Mouse (Mus musculus) cerebellum, adult 9-10 months (tissue): Measurements from ENCODE around the gene H2-DMa.
"Not testable (repeated sequence)": the region's sequence is repeated elsewhere in the genome, so short reads cannot be mapped to it uniquely, and the experiment has no call there.

Source experiments
- DNase-seq: peaks from one replicate; pipeline ENCODE4 v3.0.0; 2022

H2-DMa gene

DNA sequence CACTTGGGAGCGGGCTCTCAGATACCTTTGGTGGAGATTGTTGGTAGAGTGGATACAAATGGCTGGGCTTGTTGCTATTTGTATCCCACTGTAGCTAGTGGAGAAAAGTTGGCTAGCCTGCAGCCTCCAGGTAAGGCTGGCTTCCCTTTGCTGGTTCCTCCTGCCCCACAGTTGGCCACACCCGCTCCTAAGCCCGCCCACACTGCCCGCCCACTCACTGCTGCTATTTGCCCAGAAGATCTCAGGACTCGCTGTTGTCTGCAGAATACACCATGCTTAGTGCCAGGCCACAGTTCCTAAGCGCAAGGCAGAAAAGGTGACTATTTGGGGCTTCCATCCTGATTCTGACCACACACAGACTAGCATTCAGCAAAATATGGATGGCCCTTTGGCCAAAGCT, 8.1 kb downstream of the H2-DMa start:
- DNase-seq: peak; percentile 70

GRCm38 (mm10) chr17:34128264-34128937, 9.1 kb downstream of the H2-DMa start:
- DNase-seq: peak; percentile 26

DNA sequence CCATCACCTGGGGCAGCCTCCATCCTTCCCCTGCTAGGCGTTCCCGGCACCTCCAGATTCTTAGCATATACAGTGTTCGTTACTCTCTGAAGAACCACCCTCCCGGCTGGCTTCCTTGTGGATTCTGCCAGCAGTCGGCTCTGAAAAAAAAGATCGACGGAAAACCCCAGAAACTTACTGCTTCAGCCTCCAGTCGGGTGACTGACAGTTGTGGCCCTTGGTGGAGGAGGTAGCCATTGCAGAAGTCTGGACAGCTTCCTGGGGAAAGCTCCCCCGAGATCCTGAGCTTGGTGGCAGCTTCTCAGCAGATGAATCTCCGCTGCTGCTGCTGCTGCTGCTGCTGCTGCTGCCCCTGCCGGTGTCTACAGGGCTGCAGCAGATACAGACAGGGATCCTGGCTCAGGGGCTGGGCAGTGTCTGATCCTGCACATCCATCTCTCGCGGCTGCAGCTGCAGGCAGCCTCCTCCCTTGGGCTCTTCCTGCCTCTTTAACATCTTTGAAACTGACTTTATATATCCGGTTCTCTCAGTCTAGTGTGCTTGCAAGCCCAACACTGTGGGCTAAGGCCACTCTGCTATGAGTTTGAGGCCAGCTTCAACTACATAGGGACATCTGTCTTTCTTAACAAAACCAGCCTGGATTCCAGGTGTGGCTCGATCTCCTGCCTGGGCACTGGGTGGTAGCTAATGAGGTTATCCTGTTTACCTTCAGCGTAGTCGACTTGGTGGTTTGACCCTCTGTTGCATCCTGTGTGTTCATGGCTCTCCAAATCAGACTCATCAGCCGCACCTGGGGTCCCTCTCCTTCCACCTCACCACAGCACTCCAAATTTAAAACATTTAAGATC, 9.8 kb downstream of the H2-DMa start:
- no peak for DNase-seq

GRCm38 (mm10) chr17:34130073-34130947, 11.0 kb downstream of the H2-DMa start:
- no peak for DNase-seq

DNA sequence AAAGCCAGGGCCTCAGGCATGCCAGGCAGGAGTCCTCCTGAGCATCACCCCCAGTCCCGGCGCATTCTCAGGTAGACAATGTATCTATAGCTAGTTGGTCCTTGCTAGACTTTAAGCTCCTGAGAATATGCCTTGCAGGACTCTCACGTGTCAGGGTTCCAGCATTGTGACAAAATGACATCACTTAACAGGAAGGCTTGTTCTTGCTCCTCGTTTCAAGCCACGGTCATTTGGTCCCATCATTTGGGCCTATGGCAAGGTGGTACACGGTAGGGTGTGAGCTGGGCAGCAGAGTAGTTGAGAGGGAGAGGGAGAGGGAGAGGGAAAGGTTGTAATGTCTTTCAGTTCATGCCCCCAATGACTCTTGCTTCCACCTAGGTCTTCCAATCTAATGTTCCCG, 12.6 kb downstream of the H2-DMa start:
- DNase-seq: no peak

DNA sequence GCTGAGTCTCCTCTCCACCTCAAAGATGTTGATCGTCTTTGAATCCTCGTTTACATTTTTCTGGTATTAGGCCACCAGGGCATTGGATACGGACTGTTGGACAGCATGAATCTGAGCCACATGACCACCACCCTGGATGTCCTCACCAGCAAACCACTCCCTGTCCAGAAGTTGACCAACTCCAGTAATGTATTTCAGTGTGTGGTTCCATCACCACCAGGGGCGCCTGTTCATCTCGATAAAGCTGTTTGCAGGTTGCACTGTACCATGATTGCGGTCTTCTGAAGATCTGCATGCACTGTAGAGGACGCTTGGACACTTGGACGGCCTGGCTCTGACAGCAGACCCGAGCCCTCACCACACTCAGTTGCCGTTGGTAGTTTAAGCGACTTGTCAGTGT, 13.9 kb downstream of the H2-DMa start:
- DNase-seq: peak; percentile 26

DNA sequence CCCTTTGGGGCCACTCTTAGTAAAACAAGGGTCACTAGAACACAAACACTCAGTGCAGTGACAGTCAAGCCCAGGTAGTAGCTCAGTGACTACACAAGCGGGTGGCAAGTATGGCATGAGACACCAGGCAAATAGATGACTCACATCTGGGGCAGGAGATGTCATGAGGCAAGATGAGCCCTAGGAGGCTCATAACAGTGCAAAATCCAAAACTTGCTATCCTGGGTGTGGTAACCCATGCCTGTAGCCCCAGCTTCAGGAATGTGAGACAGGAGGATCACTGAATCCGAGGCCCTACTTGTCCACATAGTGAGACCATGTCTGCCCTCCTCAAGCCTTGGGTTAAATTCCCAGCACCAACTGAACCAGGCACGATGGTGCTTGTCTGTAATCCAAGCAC, 15.1 kb downstream of the H2-DMa start:
- peak; percentile 19 for DNase-seq

GRCm38 (mm10) chr17:34135297-34136224, 16.2 kb downstream of the H2-DMa start:
- peak; percentile 100 for DNase-seq

GRCm38 (mm10) chr17:34137601-34138000, 18.3 kb downstream of the H2-DMa start:
- DNase-seq: peak; percentile 17

DNA sequence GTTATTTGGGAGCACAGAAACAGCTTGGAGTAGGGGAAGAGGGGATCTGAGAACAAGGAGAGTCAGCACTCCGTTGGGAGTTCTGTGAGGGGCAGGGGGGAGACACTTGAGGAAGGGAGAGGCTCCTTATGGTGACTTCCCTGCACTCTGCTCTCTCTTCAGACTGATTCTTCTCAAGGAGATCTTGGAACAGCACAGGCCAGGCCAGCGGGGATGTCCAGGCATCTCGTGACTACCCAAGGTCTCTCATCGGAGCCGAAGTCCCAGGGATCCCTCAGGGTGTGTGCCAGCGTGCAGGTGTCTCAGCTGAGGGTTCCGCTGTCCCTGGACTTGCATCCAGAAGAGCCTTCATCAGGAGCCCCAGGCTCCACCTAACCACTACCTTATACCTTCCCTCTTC, 19.3 kb downstream of the H2-DMa start:
- DNase-seq: no peak

GRCm38 (mm10) chr17:34139416-34139815, 20.1 kb downstream of the H2-DMa start:
- no peak for DNase-seq

DNA sequence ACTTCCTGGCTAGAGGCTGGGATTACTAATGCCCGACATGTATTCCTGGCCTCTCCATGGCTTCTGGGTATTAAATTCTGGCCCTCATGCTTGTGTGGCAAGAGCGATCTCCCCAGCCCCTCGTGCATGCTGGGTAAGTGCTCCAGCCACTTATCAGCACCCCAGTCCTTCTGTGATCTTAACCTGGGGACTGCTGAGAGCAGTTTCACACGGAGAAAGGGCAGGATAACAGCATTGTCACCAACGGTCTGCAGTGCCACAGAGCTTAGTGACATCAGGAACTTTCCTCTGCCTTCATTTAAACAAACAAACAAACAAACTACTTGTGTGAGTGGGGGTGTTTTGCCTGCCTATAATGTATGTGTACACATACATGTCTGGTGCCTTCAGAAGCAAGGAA, 20.9 kb downstream of the H2-DMa start:
- DNase-seq: no peak

DNA sequence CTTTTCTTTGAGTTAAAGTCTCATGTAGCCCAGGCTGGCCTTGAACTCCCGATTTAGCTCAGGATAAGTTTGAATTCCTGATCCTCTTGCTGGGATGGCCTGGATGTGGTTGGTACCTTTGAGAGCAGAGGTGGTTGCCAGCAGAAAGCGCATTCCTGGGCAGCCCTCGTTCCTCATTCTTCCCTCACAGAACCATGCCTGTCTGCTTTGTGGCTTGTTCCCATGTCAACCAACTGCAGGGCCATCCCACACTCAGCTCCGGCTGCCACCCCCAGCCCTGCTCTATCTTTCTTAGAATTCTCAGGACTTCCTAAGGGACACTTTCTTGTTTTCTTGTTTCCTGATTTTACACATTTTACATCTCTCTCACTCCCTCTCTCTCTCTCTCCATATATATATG, 22.1 kb downstream of the H2-DMa start:
- no peak for DNase-seq

- DNase-seq: no peak
Measured at GRCm38 (mm10) chr17:34142456-34143010, 23.2 kb downstream of the H2-DMa start.

DNA sequence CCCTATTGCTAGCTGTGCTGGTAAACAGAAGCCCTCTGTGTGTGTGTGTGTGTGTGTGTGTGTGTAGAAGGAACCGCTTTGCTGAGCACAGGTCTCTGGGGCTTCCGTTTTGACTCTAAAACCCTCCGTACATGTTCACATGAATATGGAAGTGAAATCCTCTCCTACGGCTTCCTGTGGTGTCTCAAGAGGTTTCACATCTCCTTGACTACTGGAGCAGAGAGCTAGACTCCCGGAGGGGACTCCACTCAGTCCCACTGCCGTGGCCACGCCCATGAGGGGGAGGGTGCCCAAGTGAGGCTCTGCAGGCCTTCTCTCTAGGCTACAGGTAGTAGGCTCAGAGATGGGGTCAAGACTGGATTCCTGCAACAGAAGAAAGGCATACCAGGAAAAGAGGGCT, 23.7 kb downstream of the H2-DMa start, which contains the start of gene H2-DMb2:
TSS of gene H2-DMb2 (plus strand) at position 275 of the 400 bp plus-strand sequence.
- DNase-seq: no peak

- no peak for DNase-seq
Measured at GRCm38 (mm10) chr17:34143461-34143860, 24.1 kb downstream of the H2-DMa start.

DNA sequence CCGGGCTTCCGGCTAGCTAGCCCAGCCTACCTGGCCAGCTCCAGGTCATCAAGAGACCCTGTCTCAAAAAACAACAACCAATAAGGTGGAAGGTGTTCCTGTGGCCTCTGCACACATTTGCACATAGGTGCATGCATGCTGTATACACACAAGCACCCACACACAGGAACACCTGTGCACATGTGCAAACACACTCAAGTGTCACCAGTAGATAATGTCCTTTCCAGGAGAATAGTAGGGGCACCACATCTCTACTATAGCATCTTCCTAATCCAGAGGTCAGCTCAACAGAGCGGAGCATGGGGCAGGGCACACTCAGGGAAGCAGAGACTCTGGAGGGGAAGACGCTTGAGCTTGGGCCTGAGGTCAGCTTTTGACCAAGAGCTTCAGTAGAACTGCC, 24.9 kb downstream of the H2-DMa start:
- DNase-seq: not testable (repeated sequence)

- no peak for DNase-seq
Measured at GRCm38 (mm10) chr17:34144960-34145371, 25.6 kb downstream of the H2-DMa start.

GRCm38 (mm10) chr17:34152923-34153322, 33.6 kb downstream of the H2-DMa start, which contains the start of gene H2-DMb1:
Gene H2-DMb1, plus strand, starts transcription at chr17:34153072.
- DNase-seq: peak; percentile 26

GRCm38 (mm10) chr17:34155534-34155933, 36.2 kb downstream of the H2-DMa start:
- no peak for DNase-seq

DNA sequence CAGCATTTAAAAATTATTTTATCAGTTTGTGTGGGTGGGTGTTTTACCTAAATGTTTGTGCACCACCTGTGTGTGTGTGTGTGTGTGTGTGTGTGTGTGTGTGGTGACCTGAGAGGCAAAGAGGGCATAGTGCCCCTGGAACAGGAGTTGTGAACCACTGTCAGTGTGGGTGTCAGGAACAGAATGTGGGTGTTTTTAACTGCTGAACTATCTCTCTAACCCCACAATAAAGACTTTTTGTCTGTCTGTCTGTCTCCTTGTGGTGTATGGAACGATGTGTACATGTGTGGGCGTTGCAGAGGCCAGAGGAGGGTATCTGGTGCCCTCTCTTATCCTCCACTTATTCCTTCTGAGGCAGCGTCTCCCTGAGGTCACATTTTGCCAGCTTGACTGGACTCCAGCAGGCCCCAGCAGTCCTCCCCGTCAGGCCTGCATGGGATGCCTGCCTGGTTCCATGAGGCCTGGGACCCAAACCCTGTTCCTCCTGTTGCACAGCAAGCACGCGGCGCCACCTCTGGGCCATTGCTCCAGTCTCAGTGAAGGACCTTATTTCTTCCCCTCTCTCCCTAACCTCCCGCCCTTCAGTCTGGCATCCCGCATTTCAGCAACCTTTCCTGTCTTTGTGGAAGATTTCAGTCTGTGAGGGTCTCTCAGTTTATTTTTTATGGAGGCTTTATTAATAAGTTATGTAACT, 45.0 kb downstream of the H2-DMa start:
- DNase-seq: no peak
